Mouse (Mus musculus) kidney, postnatal 4 days (tissue): ENCODE data around the gene Bag5.
"Not testable (repeated sequence)": the region's sequence is repeated elsewhere in the genome, so short reads cannot be mapped to it uniquely, and the experiment has no call there.

ENCODE experiments used
- DNase-seq, 2 experiments: peaks; one replicate each; pipeline ENCODE4 v3.0.0; 2021; ENCODE audit warnings: mixed read lengths in 2 of 2

The Bag5 gene

DNA sequence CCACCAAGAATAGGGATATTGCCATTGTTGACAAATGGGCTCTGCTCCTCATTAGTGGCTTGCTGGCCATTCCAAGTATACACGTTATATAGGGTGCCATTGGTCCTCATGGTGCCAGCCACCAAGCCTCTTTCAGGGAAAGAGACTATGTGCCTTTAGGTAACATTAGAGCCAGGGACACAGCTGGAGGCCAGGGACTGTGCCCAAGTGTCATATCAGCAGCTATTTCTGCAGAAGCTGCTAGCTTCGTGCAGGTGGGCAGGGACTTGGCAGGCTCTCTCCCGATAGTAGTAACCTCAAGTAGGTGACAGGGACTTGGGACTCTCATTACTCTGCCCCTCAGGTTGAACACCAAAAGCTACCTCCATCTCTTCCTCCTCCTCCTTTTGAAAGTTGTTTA is 21.9 kb upstream of the Bag5 start:
- DNase-seq = no peak

DNA sequence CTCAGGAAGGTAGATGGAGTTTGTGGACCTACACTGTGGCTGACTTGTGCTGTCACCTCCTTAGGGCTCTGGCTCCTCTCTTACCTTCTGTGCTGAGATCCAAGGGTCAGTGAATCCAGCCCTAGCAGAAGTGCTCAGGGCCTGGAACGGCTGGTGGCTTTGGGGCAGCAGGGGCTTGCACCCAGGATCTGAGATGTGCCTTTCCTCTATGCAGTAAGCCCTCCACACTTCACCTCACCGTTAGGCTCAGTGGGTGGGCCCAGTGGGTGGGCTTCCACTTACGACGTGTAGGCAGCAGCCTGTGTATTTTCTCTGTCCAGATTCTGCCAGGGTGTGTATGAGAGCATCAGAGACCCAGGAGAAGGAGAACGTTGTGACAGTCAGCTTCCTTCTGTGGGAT is 19.9 kb upstream of the Bag5 start:
- no peak for DNase-seq

DNA sequence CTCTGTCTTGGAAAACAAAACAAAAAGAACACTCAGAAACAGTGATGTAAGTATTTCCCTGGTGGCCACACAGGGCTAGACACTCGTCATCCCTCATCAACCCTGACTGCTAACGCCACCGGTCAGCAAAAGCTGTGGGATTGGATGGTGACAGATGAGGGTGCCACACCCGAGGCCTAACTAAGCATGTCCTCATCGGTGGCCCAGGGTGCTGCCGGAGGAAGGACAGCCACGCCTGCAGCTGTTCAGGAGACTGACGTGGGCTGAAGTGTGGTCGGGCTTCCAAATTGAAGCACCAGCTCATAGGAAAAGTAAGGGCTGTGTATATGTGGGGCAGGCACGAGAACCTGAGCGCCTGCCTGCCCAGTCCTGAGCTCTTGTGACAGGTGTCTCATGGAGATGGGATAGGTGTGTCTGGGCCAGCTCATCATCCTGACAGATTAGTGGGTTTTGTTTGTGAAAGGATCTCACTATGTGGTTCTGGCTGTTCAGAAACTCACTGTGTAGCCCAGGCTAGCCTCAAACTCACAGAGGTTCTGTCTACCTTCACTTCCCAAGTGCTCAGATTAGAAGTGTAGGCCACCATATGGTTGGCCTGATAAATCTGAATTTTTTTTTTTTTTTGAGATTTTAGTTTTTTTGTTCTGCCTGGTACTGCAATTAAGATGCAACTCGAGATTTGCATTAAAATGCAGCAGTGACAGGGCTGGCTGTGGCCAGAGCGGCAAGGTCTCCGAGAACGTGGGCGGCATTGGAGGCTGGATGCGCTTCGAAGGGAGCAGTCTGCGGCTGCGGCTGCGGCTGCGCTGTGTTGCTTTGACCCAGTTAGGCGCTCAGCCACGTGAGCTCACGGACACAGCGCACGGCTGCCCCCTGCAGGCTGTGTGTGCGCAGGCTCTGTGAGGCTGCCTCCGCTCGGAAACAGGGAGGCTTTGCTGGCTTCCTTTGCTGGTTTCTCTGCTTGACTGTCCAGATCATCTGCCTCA is 19.1 kb upstream of the Bag5 start:
- peak; percentile 92 to 95 for DNase-seq

DNA sequence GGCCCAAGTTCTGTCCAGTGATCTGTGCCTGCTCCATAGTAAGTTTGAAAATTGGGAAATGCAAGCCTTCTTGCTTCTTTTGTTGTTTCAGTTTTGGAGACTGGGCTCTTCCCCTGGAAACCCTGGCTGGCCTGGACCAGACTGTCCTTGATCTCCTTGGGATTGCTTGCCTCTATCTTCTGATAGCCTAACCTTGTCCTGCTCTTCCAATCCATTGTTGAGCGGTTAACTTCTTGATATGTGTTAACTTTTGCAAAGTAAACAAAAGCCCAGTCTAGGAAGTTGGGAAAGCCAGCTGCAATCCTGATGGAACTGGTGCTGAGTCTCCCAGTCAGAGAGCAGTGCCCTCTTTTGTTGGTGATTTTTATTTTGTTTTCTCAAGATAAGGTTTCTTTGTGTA is 14.9 kb upstream of the Bag5 start:
- DNase-seq = no peak

DNA sequence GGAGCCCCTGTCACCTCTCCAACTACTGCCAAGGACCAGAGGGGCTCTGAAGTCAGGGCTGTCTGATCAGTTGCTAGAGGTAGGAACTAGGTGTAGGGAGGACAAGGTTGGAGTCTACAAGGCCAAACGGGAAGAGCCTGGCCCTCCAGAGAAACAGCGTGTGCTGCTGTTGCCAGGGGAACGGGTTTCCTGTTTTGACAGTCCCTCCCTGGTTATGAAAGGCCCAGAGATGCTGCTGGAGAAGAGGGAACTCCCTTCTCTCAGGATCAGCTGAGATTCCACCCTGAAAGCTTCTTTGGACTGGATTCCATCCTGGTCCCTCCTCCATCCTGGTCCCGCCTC is 13.0 kb upstream of the Bag5 start:
- DNase-seq = peak in 1 of 2 experiments; percentile 40

DNA sequence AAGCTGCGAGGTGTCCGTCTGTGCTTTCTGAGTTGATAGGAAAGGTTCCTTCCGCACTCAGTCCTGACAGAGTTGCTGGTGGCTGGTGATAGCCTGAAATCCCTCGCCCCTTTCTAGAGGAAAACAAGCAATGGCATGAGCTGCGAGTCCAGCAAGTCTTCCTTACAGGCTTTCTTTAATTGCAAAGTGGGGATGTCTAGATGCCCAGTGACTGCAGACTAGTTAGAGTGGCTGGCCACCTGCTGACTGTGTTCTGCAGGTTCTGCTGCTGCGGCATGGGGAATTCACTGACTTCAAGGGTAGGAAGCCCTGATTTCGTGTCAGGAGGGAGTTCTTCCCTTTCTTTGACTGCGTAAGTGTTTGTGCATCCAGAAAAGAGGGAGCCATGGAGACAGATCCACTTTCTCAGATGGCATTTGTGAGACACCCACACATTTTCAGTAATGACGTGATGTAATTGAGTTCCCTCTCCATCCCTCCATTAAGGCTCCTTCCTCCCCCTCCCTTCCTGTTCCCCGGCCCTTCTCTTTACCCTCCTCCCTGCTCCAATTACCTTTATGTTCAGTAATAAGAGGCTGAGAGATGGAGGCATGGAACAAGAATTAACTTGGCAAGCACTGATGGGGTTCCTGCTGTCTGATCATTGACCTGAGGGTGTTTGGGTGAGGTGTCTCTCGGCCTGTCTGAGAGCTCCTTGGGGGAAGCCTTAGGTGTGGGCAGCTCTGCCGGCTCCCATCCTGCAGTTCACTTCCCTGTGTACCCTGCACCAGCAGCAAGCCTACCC is 12.5 kb upstream of the Bag5 start:
- DNase-seq = no peak

DNA sequence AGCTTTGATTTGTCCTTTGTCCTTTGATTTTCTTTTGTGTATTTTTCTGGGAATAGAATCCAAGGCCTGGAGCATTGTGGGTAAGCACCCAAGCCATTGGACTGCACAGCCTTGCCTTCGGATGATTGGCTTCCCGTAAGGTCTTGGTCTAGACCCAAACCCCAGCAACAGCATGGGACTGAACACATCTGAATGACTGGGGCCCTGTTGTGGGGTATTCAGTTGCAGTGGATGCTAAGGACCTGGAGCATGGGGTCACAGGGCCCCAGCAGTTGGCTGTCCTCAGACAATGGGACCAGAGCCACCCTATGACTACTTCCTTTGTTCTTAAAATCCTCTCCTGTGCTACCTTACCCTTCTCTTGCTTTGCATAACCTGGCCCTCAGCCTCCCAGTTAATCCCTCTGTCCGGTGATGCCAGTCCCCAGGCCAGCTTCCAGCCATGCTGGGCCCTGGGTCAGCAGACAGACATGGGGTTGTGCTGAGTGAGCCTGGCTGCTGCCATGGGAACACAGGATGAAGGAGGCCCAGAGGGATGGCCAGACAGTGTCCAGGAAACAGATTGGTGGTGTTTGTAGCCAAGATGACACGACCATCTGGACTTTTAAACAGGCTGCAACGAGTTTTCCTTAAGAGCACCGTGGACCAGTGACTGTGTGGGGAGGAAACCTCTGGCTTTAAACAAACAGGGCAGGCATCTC is 11.7 kb upstream of the Bag5 start:
- no peak for DNase-seq

DNA sequence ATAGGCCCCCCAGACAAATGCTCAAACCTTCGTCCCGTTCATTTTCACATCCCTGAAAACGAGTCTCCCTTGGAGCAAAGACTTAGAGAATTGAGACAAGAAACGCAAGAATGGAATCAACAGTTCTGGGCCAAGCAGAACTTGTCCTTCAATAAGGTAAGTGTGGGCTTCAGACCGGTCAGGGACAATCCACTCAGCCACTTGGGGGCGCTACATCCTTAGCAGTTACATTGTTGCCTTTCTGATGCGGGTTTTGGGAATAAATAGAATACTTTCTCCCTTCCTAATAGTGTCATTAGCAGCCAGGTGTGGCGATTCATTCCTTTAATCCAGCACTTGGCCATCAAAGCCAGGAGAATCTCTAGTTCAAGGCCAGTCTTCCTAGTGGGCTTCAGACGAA is 9.6 kb upstream of the Bag5 start:
- DNase-seq = peak; percentile 74 to 79

DNA sequence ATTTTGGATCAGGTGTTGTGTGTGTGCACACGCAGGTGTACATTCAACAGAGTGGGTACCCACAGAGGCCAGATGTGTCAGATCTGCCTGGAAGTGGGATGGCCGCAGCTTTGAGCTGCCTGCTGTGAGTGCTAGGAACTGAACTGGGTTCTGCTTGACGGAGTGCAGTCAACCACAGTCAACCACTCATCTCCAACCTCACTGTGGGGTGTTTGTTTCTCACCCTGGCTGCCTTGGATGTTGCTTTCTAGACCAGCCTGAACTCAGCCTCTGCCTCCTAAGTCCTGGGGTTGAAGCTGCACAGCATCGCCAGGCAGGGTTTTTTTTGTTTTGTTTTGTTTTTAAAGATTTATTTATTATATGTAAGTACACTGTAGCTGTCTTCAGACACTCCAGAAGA is 7.2 kb upstream of the Bag5 start:
- no peak for DNase-seq

DNA sequence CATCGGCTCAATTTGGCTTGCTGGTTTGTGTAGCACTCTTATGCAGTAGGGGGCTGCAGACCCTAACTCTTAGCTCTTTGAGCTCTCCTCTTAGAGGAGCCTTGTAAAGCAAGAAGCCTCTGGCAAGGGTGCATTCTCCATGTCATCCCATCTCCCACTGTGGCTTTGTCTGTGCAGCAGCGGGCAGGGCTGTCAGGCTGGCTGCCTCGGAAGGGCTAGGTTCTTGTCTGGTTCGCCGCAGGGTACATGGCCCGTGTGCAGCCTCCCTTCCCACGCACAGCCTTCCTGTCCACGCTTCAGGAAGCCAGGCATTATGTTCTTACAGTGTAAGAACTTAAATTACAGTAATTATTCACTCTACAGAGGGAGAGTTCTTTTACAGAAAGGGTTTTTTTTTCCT is 5.6 kb upstream of the Bag5 start:
- no peak for DNase-seq

DNA sequence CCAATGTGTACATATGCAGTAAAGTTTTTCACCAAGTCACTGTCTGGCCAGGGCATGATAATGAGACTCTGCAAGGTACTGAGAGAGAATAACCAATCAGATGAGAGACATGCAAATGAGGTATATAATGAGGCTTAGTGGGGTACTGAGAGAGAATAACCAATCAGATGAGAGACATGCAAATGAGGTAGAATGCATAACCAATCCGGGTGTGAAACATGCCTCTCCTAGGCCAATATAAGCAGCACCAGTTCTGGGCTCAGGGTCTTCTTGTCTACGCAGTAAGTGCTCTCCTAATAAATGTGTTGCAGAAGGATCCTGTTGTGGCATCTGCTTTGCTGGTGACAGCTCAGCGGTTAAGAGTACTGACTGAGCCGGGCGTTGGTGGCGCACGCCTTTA is 3.4 kb upstream of the Bag5 start:
- DNase-seq = no peak

DNA sequence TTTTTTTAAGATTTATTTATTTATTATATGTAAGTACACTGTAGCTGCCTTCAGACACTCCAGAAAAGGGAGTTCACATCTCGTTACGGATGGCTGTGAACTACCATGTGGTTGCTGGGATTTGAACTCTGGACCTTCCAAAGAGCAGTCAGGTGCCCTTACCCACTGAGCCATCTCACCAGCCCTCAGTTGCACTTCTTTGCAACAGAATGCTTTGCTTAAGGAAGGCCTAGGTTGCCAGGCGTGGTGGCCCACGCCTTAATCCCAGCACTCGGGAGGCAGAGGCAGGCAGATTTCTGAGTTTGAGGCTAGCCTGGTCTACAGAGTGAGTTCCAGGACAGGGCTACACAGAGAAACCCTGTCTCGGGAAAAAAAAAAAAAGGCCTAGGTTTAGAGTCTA is 823 bp upstream of the Bag5 start:
- not testable (repeated sequence) for DNase-seq

DNA sequence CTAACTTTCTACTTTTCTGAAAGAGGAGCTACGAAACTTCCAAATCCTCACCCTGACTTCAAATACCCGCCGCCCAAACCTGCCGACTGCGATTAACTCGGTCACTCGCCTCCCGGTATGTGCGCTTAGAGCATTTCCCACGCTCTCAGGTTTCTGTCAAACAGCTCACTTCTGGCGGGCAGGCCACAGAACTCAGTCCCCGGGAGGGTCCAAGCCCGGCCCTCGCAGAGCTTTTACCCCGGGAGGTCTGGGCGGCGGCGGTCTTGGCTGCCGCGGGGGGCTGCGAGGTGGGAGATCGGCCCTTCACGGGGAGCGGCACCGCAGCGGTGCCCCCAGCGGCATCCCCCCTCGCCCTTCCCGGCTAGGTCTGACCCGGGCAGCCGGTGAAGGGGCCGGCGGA is 581 bp downstream of the Bag5 start:
- peak; percentile 43 to 58 for DNase-seq

DNA sequence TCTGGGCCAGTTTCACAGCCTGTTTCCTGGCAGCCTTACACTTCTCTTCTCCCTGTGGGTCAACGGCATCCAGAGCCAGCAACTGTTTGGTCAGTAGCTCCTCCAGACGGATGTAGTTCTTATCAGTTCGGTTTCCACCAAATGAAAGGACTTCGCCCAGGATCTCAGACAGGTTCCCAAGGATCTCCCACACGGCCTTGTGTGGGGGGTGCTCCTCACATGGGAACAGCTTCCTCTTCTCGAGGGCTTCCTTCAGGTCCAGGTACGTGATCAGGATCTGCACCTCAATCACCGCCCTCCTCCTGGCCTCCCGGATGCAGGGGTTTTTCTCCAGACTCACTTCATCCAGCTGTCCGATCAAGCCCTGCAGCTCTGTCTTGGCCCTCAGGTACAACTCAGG is 3.0 kb downstream of the Bag5 start:
- no peak for DNase-seq

DNA sequence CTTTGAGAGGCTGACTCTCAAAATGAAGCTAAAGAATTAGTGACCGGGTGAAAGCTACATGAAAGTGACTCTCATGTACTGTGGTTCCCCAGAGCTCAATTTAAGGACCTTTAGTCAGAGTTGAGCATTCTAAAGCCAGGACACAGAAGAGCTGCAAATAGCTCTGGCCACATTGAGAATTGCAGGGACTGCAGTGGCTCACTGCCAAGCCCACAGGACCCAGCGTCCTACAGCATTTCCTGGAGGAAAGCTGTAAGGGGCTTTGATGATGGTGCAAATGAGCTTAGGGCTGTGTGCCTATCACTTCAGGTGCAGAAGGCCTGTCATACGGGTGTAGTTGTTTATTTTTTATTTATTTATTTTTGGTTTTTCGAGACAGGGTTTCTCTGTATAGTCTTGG is 4.9 kb downstream of the Bag5 start:
- DNase-seq = peak; percentile 59 to 66

DNA sequence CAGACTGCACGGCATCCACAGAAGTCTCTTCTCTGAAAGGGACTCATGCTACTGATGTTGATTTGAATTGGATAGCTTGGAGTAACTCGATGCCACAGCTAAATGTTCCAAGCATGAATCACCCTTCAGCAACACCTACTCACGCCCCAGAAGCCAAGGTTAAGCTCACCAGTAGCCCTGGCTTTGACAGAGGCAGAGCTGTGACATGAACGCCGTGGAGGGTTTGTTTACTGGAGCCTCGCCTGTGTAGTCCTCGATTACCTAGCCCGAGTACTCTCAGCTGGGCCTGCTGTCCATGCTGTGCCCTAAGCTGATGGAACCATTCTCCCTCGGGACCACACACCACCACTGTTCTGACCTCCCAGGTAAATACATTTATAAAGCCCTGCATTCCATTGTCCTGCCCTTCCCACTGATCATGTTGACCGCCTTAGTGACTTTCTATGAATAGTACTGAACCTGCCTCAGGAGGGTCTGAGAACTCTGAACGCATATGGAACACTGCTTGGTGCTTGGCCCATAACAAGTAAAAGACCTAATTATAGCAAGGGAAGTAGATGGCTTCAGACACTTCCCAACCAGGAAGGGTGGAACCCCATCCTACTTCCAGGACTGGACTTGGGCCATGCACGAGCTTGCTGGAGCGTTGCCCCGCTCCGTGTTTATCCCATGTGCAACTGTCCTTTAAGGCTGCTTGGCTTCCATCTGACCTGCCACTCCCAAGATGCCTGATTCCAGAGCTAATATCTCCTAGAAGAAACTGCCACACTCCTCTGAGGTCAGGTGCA is 7.7 kb downstream of the Bag5 start:
- DNase-seq = peak; percentile 65 to 73

DNA sequence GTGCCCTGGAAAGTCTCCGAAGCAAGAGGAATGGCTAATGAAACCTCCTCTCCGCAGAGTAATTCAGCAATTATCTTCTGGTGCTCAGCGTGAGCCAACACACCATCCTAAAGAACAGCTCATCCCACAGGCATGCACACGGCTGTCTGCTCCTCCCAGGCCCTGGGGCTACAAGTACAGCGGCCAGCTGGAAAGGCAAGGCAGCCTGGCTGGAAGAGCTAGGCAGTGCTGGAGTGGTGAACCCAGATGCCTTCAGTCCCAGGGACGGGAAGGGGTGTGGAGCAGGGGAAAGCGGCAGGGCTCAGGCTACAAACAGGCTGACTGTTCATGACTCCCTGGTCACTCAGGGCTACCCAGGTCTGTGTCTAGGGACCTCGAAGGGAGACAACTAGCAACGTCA is 8.4 kb downstream of the Bag5 start:
- DNase-seq = peak in 1 of 2 experiments; percentile 63

DNA sequence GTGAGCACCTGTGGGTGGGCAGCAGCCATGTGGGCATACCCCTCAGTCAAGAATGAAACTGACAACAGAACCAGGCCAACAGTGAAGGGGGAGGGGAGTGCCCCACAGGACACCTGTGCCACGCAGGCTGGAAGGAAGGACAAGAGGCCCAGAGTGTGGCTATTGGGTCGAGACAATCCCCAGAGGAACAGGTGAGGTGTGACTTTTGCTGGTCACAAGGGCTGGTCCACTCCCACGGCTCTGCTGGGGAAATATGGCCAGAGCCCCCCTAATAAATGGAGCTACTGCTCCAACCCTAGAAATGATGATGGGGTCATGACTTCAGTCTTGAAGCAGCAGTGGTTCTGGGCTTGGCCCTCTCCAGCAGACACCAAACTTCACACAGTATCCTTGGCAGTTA is 9.8 kb downstream of the Bag5 start:
- DNase-seq = no peak

DNA sequence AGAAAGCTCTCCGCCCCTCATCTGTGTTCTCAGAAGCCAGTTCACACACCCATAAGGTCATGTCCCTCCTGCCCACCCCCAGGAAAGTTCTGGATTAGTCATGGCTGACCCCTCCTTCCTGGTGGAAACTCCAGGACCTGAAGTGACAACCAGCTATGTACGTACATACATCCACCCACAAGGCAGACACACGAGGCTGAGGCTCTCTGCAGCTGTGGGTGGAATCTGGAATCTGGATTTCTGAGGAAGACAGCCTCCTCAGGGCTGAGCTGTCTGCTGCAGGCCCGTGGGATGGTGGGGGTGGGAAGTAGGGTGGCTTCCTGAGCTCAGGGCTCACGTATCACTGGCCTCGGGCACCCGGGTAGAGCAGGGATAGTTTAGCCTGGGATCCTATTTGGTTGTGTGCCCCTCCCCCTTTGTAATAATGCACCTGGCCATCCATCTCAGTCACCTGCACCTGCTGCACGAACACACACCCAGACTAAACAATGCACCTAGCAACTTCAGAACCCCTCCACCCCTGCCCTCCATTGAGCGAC is 12.1 kb downstream of the Bag5 start:
- DNase-seq = no peak

DNA sequence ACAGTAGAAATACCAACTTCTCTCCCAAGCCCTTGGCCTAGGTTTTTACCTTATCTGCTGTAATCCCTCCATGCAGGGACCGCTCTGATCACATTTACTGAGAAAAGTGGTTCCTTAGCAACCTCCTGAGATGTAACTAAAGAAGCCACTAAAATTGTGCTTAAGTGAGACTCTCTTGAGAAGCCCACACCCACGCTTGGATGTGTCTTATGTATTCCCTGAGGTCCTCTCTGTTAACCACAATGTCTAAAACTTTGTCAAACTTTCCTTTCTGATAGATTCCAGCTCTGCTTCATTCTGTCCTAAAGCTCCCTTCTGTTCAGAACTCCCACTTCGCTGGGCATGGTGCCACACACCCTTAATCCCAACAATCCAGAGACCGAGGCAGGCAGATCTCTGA is 13.5 kb downstream of the Bag5 start:
- DNase-seq = no peak

DNA sequence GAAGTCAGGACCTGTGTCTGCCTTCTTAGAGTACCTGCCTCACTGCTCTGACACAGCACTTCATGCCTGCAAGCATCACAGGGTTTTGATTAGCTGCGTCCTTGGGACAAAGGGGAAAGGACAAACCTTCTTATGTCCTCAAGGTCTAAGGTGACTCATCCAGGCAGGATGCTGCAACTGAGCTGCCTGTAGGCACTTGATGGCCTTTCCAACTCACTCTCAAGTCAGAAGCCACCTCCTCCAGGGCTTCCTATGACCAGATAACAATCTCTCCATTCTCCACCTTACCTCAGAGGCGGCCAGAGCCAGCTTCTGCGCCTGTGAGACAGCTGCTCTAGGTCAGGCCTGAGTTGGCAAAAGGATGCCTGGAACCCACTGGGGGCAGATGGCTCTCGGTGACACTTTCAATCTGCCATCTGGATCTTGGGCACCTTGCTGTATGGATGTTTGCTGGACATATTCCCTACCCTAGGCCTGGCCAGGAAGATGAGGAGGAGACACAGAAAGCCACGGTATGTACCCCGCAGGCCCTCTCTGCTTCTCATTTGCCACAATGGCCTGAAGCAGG is 14.6 kb downstream of the Bag5 start:
- DNase-seq = no peak

DNA sequence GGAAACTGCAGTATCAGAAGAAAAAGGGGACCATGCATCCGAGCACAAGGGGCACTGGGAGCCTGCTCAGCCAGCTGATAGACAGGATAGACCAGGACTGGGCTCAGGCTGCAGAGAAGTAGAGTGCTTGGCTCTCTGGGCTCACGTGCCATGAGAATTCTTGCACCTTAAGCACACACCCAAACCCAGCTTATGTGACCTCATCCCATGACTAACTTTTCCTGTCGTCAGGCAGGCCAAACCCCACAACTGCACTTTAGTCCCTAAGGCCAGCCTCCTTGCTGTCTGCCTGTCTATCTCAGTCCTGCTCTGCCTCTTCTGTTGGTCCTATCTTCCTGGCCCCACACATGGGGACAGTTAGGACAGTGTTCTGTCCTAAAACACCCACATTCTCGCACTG is 15.3 kb downstream of the Bag5 start:
- no peak for DNase-seq
